In the genomic region with DNA sequence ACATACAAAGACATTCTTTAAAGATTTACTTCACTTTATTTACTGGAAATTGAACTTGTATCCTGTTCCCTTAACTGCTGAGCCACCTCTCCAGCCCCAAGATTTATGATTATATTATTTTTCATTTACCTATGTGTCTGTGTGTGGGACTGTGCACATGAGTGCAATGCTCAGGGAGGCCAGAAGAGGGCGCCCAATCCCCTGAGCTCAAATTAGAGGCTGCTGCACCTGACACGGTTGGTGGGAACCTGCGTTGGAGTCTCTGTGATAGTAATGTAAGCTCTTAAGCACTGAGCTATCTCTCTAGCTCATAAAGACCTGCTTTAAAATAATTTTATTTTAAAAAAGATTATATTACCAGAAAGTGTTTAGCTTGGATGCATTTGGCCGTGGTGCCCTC, we compare ENCODE assay signal across 12 mouse cellular contexts.
DNase-seq lines count a peak whose midpoint lies in the region; ATAC-seq and TF ChIP-seq lines count a peak whose summit lies in the region.
"Had no signal": no experiment of that assay in that cellular context is flagged by ENCODE, and none has a peak within 500 bp of the region (broad histone marks: within the 10 kb centered on the region; RNA-seq: fewer than 3 reads in every experiment).

No protein-coding gene starts in this region.

- no peak for TF ChIP-seq POLR2A in testis, adult 2 months (IDR thresholded peaks at IDR 0.05; ENCODE audit: control insufficient read depth, low read depth, low read length)
- TF ChIP-seq POLR2A in MEL (IDR thresholded peaks at IDR 0.05; ENCODE audit: control insufficient read depth in 1 of 2, insufficient read depth in 1 of 2, low read depth in 1 of 2, low read length in 2 of 2, poor library complexity in 1 of 2): no peak
- no peak for TF ChIP-seq POLR2A in cortical plate, adult 2 months (IDR thresholded peaks at IDR 0.05; ENCODE audit: extremely low read depth, insufficient read depth, low read length)

- H3K9ac ChIP-seq in MEL (ENCODE audit: control insufficient read depth, low read depth, low read length, poor library complexity, severe bottlenecking): no peak overlapping the region
- H3K9ac ChIP-seq: hindbrain, embryonic 15.5 days; kidney, embryonic 15.5 days had no signal

- TF ChIP-seq RAD21 in MEL (IDR thresholded peaks at IDR 0.05; ENCODE audit: low read depth, low read length): peak; percentile 27

- H3K4me3 ChIP-seq in layer of hippocampus, adult 2 months: no peak overlapping the region
- no peak overlapping the region for H3K4me3 ChIP-seq in testis, adult 2 months (ENCODE audit: control insufficient read depth, low read depth, low read length)
- no peak overlapping the region for H3K4me3 ChIP-seq in MEL (ENCODE audit: control insufficient read depth in 1 of 2, insufficient read depth in 1 of 2, low read depth in 2 of 2, low read length in 2 of 2)
- no peak overlapping the region for H3K4me3 ChIP-seq in cortical plate, adult 2 months (ENCODE audit: insufficient read depth, low read length)
- H3K4me3 ChIP-seq: hindbrain, embryonic 15.5 days; kidney, embryonic 15.5 days had no signal

- H3K27me3 ChIP-seq in testis, adult 2 months (ENCODE audit: control insufficient read depth, insufficient read depth, low read length): no peaks in the 10 kb centered on the region
- H3K27me3 ChIP-seq in MEL (ENCODE audit: control insufficient read depth in 1 of 2, insufficient read depth in 2 of 2, low read length in 2 of 2): no peaks in the 10 kb centered on the region
- H3K27me3 ChIP-seq: hindbrain, embryonic 15.5 days; kidney, embryonic 15.5 days had no signal

- no peak overlapping the region for H3K27ac ChIP-seq in layer of hippocampus, adult 2 months
- no peak overlapping the region for H3K27ac ChIP-seq in testis, adult 2 months (ENCODE audit: control insufficient read depth, insufficient read depth, low read depth, low read length)
- H3K27ac ChIP-seq in MEL (ENCODE audit: control insufficient read depth, low read depth, low read length): no peak overlapping the region
- no peak overlapping the region for H3K27ac ChIP-seq in cortical plate, adult 2 months (ENCODE audit: insufficient read depth, low read length)
- H3K27ac ChIP-seq: hindbrain, embryonic 15.5 days; kidney, embryonic 15.5 days had no signal

- TF ChIP-seq EP300 in MEL (IDR thresholded peaks at IDR 0.05; ENCODE audit: low read depth in 1 of 2, low read length in 2 of 2): no peak

- TF ChIP-seq CTCF in layer of hippocampus, adult 2 months (conservative IDR thresholded peaks at IDR 0.05): peak; percentile 65
- peak; percentile 79; the same call in 1 of the 2 replicates for TF ChIP-seq CTCF in testis, adult 2 months (IDR thresholded peaks at IDR 0.05; ENCODE audit: control insufficient read depth, insufficient read depth, insufficient replicate concordance, low read depth, low read length)
- peak; percentile 38 to 63 (median 42) for TF ChIP-seq CTCF in MEL (IDR thresholded peaks at IDR 0.05 in 2 of 3, conservative IDR thresholded peaks at IDR 0.05 in 1 of 3; ENCODE audit: control insufficient read depth in 1 of 3, insufficient read depth in 1 of 3, low read depth in 2 of 3, low read length in 3 of 3, poor library complexity in 1 of 3, severe bottlenecking in 1 of 3)
- 0 out of 2 replicates have a peak, but pooled peaks have one; percentile 9 for TF ChIP-seq CTCF in cortical plate, adult 2 months (IDR thresholded peaks at IDR 0.05; ENCODE audit: extremely low read depth, insufficient read depth, low read length)

- no peaks in the 10 kb centered on the region for H3K9me3 ChIP-seq in MEL (replicated peaks; ENCODE audit: insufficient read depth, low read length)
- H3K9me3 ChIP-seq: hindbrain, embryonic 15.5 days; kidney, embryonic 15.5 days had no signal

- H3K36me3 ChIP-seq in testis, adult 2 months (ENCODE audit: control insufficient read depth, insufficient read depth, low read length): no peaks in the 10 kb centered on the region
- H3K36me3 ChIP-seq in MEL (ENCODE audit: control insufficient read depth in 1 of 2, insufficient read depth in 2 of 2, low read length in 2 of 2): peaks cover 0 to 5% of the 10 kb centered on the region in 2 experiments; a peak in 2 of 4 replicates
- H3K36me3 ChIP-seq: hindbrain, embryonic 15.5 days; kidney, embryonic 15.5 days had no signal

- no peaks in the 10 kb centered on the region for H3K79me2 ChIP-seq in MEL (ENCODE audit: control insufficient read depth, insufficient read depth, low read length, poor library complexity)

- DNase-seq in layer of hippocampus, adult 2 months (ENCODE audit: low spot score in 2 of 2): no peak
- DNase-seq in layer of hippocampus, postnatal 10 days (ENCODE audit: low spot score in 2 of 2): no peak
- DNase-seq in testis, postnatal 10 days (ENCODE audit: low spot score): no peak
- DNase-seq in MEL (ENCODE audit: low read depth, low spot score): peak; percentile 13
- no peak for DNase-seq in cerebellum, adult 18-20 months
- DNase-seq: cerebellum, postnatal 10 days; right cerebral cortex, postnatal 14 days had no signal

- H3K4me1 ChIP-seq in testis, adult 2 months (ENCODE audit: control insufficient read depth, insufficient read depth, low read length): no peaks in the 10 kb centered on the region
- peaks cover 0 to 8% of the 10 kb centered on the region in 2 experiments; a peak in 1 of 4 replicates for H3K4me1 ChIP-seq in MEL (ENCODE audit: control insufficient read depth in 1 of 2, insufficient read depth in 2 of 2, low read length in 2 of 2)
- H3K4me1 ChIP-seq in cortical plate, adult 2 months (ENCODE audit: control insufficient read depth, insufficient read depth, low read length): no peaks in the 10 kb centered on the region; the same call in 1 of the 2 replicates
- H3K4me1 ChIP-seq: hindbrain, embryonic 15.5 days; kidney, embryonic 15.5 days had no signal

- no peak for ATAC-seq in erythroid progenitor cell, adult 5-6 weeks (replicated peaks; ENCODE audit: low FRiP score, poor library complexity, severe bottlenecking)

TF ChIP-seq in MEL, 35 proteins besides CTCF, POLR2A, EP300 and RAD21:
- TF ChIP-seq UBTF (IDR thresholded peaks at IDR 0.05; ENCODE audit: borderline replicate concordance, insufficient read depth, low read depth, low read length) (no peak), NELFE (IDR thresholded peaks at IDR 0.05; ENCODE audit: low read depth, low read length) (no peak), TAL1 (IDR thresholded peaks at IDR 0.05; ENCODE audit: low read length) (no peak), MEF2A (IDR thresholded peaks at IDR 0.05; ENCODE audit: extremely low read depth, insufficient replicate concordance, low read depth, low read length, poor library complexity, severe bottlenecking) (no peak), GABPA (IDR thresholded peaks at IDR 0.05; ENCODE audit: low read depth, low read length) (no peak)

Comparison
In these comparisons a context has a peak if more than half of its experiments do, and no peak if none do; other contexts are left out.
1. CTCF ChIP-seq: peak in every context shown above with its lines; median percentile 79 in testis, adult 2 months; 65 in layer of hippocampus, adult 2 months; 42 in MEL; 9 in cortical plate, adult 2 months.